Mouse (Mus musculus) heart, embryonic 11.5 days (tissue): ENCODE measurements around the gene Dlgap1. TPM values are rescaled to one million over a fixed set of nuclear protein-coding genes. Genes with fewer than 3 reads are reported as not detected.

ENCODE experiments used
- ATAC-seq: fragments of 200-750 bp; cut with Nextera tagmentation; replicated peaks from 2 replicates; pipeline ENCODE4 v1.8.0; 2017; ENCODE audit warnings: moderate library complexity; ENCODE audit not compliant: insufficient number of reproducible peaks, low FRiP score, low TSS enrichment
- H3K27ac ChIP-seq: fragments of 300-500 bp; sonication (generic); 2 replicates; pipeline ENCODE4 v1.5.1; 2014; ENCODE audit warnings: mild to moderate bottlenecking, low read depth, low read length
- H3K27me3 ChIP-seq: fragments of 300-500 bp; sonication (generic); 2 replicates; pipeline ENCODE4 v1.6.1; 2014; ENCODE audit warnings: mild to moderate bottlenecking, low read length, mixed read lengths; ENCODE audit not compliant: control insufficient read depth, insufficient read depth
- H3K36me3 ChIP-seq: fragments of 300-500 bp; sonication (generic); 2 replicates; pipeline ENCODE4 v1.6.1; 2014; ENCODE audit warnings: mild to moderate bottlenecking, low read length, moderate library complexity, mixed read lengths; ENCODE audit not compliant: control insufficient read depth, insufficient read depth
- H3K4me1 ChIP-seq: fragments of 300-500 bp; sonication (generic); 2 replicates; pipeline ENCODE4 v1.6.1; 2014; ENCODE audit warnings: low read length; ENCODE audit not compliant: control insufficient read depth, insufficient read depth
- H3K4me2 ChIP-seq: fragments of 300-500 bp; sonication (generic); 2 replicates; pipeline ENCODE4 v1.6.1; 2014; ENCODE audit warnings: mild to moderate bottlenecking, moderate library complexity
- H3K4me3 ChIP-seq: fragments of 300-500 bp; sonication (generic); 2 replicates; pipeline ENCODE4 v1.5.1; 2014; ENCODE audit warnings: low read depth, low read length
- H3K9ac ChIP-seq: fragments of 300-500 bp; sonication (generic); 2 replicates; pipeline ENCODE4 v1.6.1; 2014; ENCODE audit warnings: mild to moderate bottlenecking, low read depth, low read length, moderate library complexity
- H3K9me3 ChIP-seq: fragments of 300-500 bp; sonication (generic); replicated peaks from 2 replicates; pipeline ENCODE4 v1.6.1; 2016; ENCODE audit warnings: low read length; ENCODE audit not compliant: control insufficient read depth
- WGBS: fragments of 180-500 bp; shearing (Covaris S2); extraction: QIAGEN DNeasy Blood & Tissue Kit; methylation state at CpG from one replicate; pipeline ENCODE4 v1.1.7; 2014; ENCODE audit not compliant: insufficient replicate concordance; 5-methylcytosine and 5-hydroxymethylcytosine counted together
- polyA plus RNA-seq: library from polyadenylated mRNA; unstranded; fragments of >200 nt; fragmentation: Nextera tagmentation; extraction: Ambion mirVana; gene quantifications from 2 replicates; pipeline ENCODE4 v1.2.1, GENCODE M21; 2014

Dlgap1 gene
- polyA plus RNA-seq, 1 experiment from 2014 or later: 1.3 TPM

DNA sequence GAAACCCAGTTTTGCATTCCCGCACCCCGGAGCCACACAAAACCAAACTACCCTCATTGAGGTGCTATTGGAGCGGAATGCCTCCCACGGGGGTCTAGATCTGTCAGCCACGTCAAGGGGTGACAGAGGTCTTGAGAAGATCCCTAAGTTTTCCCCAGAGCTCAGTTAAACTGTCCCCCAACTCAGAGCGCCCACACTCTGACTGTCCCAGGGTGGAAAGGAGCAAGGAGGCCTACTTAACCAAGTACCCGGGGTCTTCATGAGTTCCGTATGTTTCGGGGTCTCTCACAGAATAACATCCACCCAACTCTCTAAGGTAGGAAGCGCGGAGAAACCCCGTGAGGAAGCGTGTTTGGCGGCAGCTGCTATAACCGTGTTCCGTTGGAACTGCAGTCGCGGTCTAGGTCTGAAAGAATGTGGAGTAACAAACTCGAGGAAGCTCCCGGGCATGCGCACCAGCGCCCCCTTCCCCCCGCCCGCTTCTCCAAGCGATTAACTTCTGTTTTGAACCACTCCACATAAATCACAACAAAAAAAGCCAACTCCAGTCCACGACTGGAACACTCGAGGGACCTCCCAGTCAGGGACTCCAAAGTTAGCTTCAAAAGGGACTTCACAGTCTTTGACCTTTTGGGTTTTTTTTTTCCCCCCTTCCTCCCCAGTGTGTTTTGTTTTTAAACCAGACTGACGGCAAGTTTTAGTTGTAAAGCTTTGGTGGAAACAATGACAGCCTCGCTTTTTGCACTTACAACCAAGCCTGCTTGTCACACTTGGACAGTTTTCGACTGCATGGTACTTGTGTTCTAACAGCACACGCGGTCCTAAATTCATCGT, 880.7 kb downstream of the Dlgap1 start:
- Histone ChIP-seq H3K9me3 (no peaks in the 10 kb centered on the region), H3K36me3 (peaks cover 6% of the 10 kb centered on the region; the same call in 1 of the 2 replicates), H3K27me3 (no peaks in the 10 kb centered on the region), H3K4me1 (peaks cover 3% of the 10 kb centered on the region; the same call in 1 of the 2 replicates), H3K9ac (peak overlapping the region; percentile 81), H3K4me2 (peak overlapping the region; percentile 98), H3K4me3 (peak overlapping the region; percentile 66), H3K27ac (peak overlapping the region; percentile 95)
- WGBS: under 1% methylated on average over 33 of the region's 33 CpGs
- ATAC-seq: no peak

DNA sequence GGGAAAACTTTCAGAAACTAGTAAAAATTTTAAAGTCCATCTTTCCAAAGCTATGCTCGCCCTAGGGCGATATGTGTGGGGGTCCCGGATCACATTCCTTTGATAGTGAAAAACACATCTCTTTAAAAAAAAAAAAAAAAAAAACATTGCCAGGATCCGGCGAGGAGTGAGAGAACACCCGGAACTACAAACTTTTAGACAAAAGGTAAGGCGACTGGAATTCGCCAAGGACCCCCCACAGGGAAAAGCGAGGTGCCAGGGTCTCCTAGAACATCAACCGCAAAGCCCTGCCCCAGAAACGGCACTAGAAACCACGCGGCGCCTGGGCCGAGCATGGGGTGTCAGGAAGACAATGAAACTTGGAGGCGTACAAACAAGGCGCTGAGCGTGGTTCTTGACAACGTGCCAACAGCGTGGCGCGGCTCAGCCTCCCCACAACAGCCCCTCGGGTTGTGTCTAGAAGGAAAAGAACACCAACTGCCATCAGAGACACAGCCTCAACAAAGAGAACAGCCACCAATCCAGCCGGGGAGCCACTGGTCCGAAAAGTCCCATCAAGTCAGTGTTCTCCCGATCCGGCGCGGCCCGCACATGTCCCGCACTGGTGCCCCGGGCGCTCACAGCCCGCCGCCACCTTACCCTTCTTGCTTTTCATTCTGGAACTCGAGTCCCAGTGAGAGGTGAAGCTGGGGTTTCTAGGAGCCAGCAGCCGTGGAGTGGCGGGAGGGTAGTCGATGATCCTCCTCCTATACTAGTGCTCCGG, 881.5 kb downstream of the Dlgap1 start:
- peak overlapping the region; percentile 98 for H3K4me2 ChIP-seq
- ATAC-seq: no peak
- H3K4me3 ChIP-seq: peak overlapping the region; percentile 66
- under 1% methylated on average over 40 of the region's 40 CpGs for WGBS
- H3K4me1 ChIP-seq: no peaks in the 10 kb centered on the region
- H3K27ac ChIP-seq: peak overlapping the region; percentile 95
- peaks cover 2% of the 10 kb centered on the region; the same call in 1 of the 2 replicates for H3K36me3 ChIP-seq
- H3K27me3 ChIP-seq: no peaks in the 10 kb centered on the region
- H3K9ac ChIP-seq: peak overlapping the region; percentile 81
- H3K9me3 ChIP-seq: no peaks in the 10 kb centered on the region

DNA sequence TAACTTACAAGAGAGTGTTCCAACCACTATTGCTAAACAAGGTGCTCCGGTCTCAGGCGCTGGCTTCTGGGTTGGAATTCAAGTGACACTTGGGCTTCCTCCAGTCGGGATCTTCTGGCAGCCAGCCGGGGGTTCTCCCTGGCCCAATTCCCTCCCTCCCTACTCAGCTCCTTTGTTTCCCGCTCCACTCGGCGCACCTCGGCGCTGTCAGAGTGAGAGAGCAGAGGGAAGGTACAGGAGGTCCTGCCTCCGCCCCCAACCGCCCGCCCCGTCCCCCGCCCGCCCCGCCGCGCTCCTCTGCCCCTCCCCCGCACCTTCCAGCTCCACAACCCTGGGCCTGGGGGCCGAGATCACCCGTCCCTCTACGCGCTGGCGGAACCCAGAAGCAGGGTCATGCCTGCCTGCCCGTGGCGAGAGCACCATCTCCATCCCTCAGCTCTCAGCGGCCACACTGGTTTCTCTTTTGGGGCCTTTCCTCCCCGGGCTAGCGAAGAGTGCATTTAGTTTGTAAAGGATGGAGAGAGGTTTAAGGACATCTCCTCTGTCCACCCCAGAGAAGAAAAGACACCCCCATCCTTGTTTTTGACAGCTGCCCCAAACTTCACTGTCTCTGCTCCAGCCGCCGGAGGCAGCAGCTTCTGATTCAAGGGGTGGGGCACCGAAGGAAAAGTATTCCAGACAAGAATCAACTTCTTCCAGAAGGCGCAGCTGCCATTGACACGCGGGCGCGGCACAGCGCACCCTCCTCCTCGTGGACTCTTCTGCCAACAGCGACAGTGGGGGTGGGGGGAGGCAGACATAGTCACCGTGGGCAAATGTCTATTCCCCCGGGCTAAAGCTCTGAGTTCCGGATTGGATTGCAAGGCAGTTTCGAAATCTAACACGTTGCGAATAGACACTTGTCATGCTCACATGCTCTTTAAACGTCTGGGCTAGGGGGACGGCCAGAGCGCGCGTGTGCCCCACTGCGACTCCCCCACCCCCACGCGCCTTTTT, 882.4 kb downstream of the Dlgap1 start:
- WGBS: under 1% methylated on average over 51 of the region's 54 CpGs
- Histone ChIP-seq H3K4me3 (peak overlapping the region; percentile 66), H3K36me3 (no peaks in the 10 kb centered on the region), H3K9ac (peak overlapping the region; percentile 81), H3K27me3 (no peaks in the 10 kb centered on the region), H3K4me2 (peak overlapping the region; percentile 98), H3K4me1 (no peaks in the 10 kb centered on the region), H3K27ac (peak overlapping the region; percentile 95), H3K9me3 (no peaks in the 10 kb centered on the region)
- peak; percentile 72 for ATAC-seq

DNA sequence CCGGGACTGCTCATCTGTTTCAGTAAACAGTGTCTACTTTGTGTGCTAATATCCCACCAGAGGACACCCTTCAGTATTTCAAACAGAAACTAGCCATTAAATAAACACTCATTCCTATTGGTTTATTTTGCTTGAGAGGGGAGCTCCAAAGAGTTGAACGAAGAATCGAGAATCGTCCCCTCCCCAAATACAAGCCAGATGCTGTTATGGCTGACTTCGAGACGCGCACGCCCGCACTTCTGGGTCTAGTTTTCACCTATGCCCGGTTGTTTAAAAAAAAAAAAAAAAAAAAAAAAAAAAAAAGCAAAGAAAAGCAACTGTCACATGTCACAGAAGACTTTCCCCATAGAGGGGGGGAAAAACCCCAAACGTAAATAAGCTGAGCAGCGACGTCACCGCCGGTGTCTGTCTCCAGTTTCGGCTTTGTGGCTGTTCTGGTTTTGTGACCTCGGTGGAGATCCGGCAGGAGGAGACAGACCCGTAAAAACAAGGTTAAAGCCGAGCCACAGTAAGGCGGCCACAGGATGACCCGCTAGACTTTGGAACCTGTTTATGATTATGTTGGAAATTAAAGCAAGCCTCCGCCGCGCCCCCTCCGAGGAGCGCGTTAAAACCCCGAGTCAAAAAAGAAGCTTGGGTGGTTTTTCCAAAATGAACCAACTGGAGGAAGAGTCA, 883.3 kb downstream of the Dlgap1 start:
- no peaks in the 10 kb centered on the region for H3K4me1 ChIP-seq
- H3K4me3 ChIP-seq: peak overlapping the region; percentile 66
- ATAC-seq: no peak
- H3K9ac ChIP-seq: peak overlapping the region; percentile 81
- H3K27ac ChIP-seq: peak overlapping the region; percentile 95
- H3K4me2 ChIP-seq: peak overlapping the region; percentile 98
- WGBS: under 1% methylated on average over 29 of the region's 29 CpGs
- H3K9me3 ChIP-seq: no peaks in the 10 kb centered on the region
- H3K27me3 ChIP-seq: no peaks in the 10 kb centered on the region
- no peaks in the 10 kb centered on the region for H3K36me3 ChIP-seq

- Histone ChIP-seq H3K4me1 (no peaks in the 10 kb centered on the region), H3K9ac (peak overlapping the region; percentile 81), H3K27me3 (no peaks in the 10 kb centered on the region), H3K4me2 (peak overlapping the region; percentile 98), H3K4me3 (peak overlapping the region; percentile 66), H3K27ac (peak overlapping the region; percentile 94), H3K9me3 (no peaks in the 10 kb centered on the region), H3K36me3 (no peaks in the 10 kb centered on the region)
- peak; percentile 63 for ATAC-seq
- under 1% methylated on average over 51 of the region's 51 CpGs for WGBS
Observed at GRCm38 (mm10) chr17:70852686-70853386, 884.0 kb downstream of the Dlgap1 start.

- H3K9me3 ChIP-seq: no peaks in the 10 kb centered on the region
- peak within 1 kb of the TSS; percentile 98 for H3K4me2 ChIP-seq
- no peaks in the 10 kb centered on the region for H3K4me1 ChIP-seq
- 1% methylated on average over 29 of the region's 29 CpGs for WGBS
- H3K4me3 ChIP-seq: peak within 1 kb of the TSS; percentile 66
- no peaks in the 10 kb centered on the region for H3K36me3 ChIP-seq
- H3K9ac ChIP-seq: peak within 1 kb of the TSS; percentile 81
- no peak for ATAC-seq
- peak within 1 kb of the TSS; percentile 94 for H3K27ac ChIP-seq
- no peaks in the 10 kb centered on the region for H3K27me3 ChIP-seq
Observed at GRCm38 (mm10) chr17:70853436-70853905, 884.6 kb downstream of the Dlgap1 start, which contains the start of gene Tgif1. Gene Tgif1 (minus strand): TSS chr17:70853546.

DNA sequence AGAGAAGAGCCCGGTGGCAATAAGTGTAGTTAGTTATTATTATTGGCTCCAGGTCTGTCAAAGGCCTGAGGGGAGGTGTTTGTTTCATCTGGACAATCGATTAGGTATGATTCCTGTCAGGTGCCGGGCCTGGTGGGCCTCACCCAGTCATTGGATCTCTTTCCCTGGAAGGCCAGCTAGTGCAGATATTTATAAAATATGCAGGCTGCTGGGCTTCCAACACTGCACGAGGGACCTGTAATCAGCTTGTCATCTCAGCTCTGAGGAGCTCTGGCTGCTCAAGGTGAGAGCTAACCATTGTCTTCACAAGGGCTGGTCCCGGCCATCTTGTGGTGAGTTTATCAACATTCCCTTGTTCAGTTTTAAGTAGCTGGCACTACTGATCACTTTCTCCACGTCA, 885.1 kb downstream of the Dlgap1 start:
- Histone ChIP-seq H3K27ac (no peak overlapping the region), H3K4me2 (peak overlapping the region; percentile 98), H3K27me3 (no peaks in the 10 kb centered on the region), H3K9ac (peak overlapping the region; percentile 81), H3K9me3 (no peaks in the 10 kb centered on the region), H3K36me3 (no peaks in the 10 kb centered on the region), H3K4me1 (no peaks in the 10 kb centered on the region), H3K4me3 (peak overlapping the region; percentile 66)
- WGBS: 26% methylated on average over 6 of the region's 6 CpGs
- ATAC-seq: no peak
